Mouse (Mus musculus) frontal cortex, adult (tissue): ENCODE measurements around the gene Tuba4a.
"Not testable (repeated sequence)": the region's sequence is repeated elsewhere in the genome, so short reads cannot be mapped to it uniquely, and the experiment has no call there.

Source experiments
- ATAC-seq: cut with Nextera tagmentation; 2 replicates; pipeline ENCODE4 v1.9.2; 2017; ENCODE audit warnings: mild to moderate bottlenecking, moderate library complexity, mixed read lengths; ENCODE audit not compliant: low TSS enrichment

Gene Tuba4a

DNA sequence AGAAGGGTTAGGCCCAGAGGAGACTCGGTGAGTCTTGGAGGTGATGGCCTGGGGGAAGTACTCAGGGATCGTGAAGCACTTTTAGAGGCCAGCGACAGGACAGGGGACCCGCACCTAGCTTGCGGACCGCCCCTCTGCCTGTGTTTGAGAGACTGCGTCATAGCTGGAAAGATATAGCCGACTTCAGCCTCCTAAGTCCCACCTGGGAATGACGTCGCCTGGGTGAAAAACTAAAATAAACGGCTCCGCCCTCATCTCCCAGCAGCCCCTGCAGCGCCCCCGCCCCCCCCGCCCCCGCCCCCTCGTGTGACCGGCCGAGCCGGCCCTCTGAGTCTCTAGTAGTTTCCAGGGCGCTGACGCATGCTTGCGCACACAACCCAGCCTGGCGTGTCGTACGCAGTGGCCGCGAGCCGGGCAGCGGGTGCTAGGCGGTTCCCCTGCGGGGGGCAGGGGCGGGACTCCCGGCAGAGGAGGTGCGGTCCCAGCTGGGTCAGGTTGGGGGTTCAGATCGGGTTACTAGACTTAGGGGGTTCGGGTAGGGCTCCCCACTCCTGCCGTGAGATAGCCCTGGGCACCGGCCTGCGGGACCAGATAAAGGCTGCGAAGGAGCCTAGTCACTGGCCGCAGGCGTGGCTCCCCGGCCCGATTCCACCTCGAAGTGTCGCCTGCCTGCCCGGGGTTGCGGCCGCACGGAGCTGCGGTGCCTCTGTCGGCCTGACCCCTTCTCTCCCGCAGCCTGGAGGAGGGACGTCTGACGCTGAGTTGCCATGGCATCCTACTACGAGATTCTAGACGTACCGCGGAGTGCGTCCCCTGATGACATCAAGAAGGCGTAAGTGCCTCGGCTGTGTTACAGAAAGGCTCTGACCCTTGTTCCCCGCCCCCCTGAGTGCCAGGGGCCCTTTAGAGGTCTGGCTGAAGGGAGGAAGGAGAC lies 16.7 kb upstream of the Tuba4a start, which contains the start of gene Dnajb2:
TSS of gene Dnajb2 (plus strand) at position 290 of the 934 bp plus-strand sequence.
- peak; percentile 51 for ATAC-seq

DNA sequence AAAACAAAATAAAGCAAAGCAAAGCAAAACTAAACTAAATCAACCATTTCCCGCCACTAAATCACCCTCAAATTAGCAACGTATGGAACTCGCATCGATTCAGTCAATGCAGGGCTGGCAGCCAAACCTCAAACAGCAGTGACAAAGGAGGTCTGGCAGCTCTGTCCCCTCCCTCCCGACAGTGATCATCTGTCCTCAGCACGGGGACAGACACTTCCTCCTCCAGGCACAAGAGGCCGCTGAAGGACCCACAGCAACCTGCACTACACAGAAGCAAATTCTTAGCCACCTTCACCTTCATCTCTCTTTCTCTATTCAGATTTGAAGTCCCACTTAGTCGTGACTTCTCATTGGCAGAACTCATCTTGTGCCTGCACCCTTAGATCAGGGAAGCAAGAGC lies 14.9 kb upstream of the Tuba4a start:
- peak; percentile 45 for ATAC-seq

DNA sequence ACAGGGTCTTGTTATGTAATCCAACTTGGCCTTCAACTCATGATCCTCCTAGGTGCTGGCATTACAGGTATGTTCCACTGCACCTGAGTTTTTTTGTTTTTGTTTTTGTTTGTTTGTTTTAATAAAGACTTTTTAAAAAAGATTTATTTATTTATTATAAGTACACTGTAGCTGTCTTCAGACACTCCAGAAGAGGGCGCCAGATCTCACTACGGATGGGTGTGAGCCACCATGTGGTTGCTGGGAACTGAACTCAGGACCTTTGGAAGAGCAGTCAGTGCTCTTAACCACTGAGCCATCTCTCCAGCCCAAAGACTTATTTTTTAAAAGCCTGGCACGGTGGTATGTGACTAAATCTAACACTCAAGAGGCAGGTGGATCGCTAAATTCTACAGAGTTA lies 12.8 kb upstream of the Tuba4a start:
- not testable (repeated sequence) for ATAC-seq

DNA sequence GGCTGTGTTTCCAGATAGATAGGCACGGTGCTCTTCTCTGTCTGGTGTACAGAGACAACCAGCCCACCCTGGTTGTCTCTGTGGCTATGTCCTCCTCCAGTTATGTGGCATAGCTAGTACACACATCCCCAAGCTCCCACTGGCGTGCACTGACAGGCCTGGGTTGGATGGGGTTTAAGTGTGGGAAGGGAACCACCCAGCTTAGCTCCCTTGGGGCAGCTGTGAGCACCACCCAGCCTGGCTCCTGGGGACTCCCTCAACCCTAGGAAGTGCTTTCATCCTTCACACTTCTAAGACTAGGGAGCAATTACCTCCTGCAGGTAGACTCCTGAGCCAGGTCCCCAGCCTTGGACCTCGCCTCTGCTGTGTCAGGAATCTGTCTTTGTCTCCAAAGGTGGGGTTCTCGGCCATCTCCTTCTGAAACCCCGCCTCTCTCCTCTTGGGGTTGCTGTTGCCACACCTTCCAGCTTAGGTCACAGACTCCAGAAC lies 12.0 kb upstream of the Tuba4a start, which contains the start of gene A630095N17Rik:
TSS of gene A630095N17Rik (minus strand) at position 439 of the 489 bp plus-strand sequence.
- ATAC-seq = no peak

DNA sequence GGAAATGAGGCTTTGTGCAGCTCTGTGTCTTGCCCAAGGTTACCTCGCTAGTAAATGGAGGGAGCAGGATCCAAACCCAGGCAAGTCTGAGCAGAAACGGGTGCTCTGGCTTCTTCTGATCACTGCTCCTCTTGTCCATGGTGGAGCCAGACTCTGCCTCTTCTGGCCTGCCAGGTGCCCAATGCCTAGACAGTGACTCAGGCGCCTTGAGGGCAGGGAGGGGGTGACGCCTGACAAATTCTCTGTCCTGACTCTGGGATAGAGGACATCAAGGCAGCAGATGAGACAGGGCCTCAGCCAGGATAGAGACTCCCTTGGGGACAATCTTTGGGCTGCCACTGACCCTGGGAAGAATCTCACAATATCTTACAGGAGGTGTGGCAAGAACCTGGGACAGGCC lies 11.6 kb upstream of the Tuba4a start:
- ATAC-seq = no peak; the same call in 1 of the 2 replicates

DNA sequence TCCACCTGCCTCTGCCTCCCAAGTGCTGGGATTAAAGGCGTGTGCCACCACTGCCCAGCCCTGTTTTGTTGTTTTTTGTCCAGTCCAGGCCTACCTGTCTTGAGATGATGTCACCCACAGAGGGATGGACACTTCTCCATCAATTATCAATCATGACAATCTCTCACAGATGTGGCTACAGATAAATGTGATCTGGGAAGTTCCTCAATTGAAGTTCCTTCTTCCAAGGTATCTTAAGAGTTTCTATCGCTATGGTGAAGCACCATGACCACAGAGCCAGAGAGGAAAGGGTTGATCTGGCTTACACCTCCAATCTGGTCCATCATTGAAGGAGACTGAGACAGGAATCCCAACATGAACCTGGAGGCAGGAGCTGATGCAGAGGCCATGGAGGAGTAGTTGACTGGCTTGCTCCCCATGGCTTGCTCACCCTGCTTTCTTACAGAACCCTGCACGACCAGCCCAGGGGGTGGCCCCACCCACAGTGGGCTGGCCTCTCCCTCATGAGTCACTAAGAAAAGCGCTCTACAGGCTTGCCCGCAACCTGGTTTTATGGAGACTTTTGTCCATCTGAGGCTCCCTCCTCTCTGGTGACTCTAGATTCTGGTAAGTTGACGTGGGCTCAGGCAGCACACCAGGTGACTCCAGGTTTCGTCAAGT lies 10.8 kb upstream of the Tuba4a start:
- ATAC-seq = no peak

DNA sequence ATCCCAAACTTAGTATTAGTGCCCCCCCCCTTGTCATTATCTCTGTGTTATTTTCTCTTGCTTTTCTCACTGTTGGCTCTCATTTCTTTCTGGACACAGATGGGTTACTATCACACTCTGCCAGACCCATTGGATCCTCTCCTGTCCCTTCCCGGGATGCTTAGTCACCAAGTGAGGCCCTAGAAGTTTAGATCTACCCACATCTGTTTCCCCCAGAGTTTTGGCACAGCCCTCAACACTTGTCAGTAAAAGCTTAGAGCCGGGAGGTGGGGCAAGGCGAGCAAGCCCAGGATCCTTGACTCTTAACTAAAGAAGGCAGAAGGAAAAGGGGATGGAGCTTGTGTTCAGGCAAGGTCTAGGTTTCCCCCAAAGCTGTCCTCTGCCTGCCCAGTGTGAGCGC lies 9.5 kb upstream of the Tuba4a start:
- ATAC-seq = no peak

DNA sequence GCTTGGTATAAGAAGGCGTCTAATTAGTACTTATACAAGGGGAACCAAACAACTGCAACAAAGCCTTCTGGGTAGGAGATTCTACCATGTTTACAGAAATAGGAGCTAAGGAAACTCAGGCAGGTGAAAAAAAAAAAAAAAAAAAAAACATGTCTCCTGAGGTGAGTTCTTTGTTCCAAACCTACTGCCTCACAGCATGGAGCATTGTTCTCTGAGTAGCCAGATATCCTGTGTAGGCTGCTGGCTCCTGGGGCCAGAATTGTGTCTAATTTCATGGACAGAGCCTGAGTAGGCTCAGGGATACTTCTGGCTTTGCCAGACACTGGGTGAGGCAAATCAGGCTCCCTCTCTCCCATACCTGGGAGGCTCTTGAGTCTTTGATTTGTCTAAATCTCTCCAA lies 8.0 kb upstream of the Tuba4a start:
- no peak for ATAC-seq

DNA sequence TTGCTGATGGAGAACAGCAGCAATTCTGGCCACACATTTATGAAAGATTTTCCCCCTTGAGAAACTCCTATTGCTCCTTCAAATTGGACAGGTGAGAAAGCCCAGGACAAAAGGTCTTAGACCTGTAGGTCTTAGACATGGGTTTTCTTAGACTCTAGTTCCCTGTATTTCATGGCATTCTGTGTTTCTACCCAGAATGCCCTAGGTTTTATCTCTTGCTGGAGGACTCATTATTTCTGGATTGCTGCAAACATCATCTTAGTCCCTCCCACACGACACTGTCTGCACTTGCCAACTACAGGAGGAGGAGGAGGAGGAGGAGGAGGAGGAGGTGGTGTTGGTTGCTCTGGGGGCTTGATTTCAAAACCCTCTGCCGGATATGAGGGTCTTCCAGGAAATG lies 6.5 kb upstream of the Tuba4a start:
- ATAC-seq = no peak

DNA sequence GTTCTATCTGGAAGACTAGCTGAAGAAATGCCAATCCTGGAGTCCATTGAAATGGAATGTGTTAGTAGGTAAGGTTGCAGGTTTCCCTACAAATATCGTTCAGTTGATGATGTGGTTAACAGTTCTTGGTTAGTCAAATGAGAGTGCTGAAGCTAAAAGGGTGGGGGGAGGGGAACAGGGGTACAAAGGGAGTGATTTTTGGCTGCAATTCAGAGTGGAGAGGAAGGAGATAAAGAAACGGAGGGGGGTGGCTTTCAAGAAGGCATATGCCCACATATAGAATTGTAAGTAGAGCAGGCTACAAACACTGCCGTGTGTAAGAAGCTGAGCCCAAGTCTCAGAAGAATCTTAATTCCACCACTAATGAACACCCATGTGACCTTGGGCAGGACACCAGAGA lies 5.8 kb upstream of the Tuba4a start:
- ATAC-seq = no peak

DNA sequence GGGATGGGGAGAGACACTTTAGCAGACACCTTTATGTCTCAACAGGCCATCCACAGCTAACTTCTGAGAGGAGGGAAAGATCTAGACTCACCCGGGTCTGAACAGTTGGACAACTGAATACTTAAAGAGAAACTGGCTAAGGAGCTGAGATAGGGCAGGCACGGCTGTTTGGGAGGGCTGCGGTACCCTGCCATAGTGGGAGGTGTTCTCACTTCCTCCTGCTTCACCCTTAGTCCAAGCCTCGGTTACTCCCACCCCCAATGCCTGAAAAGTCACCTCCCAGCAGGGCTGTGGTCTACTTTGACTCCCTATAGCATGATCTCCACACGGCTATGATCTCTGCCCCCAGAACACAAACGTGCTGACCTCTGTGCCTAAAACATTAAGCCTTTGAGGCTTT lies 3.9 kb upstream of the Tuba4a start:
- no peak for ATAC-seq

DNA sequence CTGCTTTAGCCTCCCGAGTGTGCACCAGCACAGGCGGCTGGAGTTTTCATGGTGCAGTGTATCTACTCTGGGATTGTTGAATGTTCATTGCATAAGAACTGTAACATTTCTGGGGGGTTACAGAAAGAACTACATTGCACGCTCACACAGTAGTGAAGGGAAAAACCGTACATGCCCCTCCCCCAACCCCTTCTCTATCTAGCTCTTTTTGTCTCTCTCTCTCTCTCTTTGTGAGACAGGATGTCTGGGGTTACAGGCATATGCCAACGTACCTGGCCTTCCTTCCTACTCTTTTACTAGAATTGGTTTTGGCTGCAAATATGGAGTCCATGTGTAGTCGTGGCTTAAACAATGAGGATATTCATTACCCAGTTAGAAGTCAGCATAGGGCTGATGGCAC lies 3.3 kb upstream of the Tuba4a start:
- no peak for ATAC-seq

DNA sequence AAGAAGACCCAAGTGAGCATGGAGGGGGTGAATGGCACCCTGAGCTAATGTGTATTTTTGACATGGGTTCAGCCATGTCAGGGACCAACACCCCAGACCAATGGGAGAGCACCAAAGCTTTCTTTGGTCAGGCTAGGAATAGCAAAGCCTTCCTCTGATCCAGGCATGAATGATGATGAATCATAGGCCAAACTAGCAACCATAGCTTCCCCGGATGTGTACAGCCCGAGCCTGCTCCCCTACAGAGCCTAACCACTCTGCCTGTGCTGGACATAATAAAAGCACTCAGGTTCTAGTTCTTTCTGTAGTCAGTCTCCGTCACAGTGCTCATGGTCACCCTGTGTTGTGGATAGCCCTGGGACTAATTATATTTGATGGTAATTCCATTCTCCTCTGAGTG lies 1.9 kb upstream of the Tuba4a start:
- no peak for ATAC-seq

DNA sequence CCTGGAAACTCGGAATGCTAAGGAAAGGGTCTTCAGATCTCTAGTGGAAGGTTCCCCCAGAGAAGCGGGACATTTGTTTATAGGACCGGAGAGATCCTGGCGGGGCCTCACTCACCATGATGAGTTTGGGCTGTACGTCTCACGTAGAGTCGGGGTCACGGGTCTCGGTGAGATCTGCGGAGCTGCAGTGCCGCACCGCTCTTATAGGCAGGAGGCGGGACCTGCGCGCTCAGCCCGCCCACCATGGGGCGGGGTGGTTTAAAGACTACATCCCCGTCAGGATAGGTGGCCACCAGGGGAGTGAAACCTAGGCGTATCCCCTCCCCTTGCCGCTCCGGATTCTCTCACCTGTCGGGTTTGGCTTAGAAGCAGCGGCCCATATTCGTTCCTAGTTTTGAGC lies 587 bp downstream of the Tuba4a start:
- peak; percentile 77 for ATAC-seq

DNA sequence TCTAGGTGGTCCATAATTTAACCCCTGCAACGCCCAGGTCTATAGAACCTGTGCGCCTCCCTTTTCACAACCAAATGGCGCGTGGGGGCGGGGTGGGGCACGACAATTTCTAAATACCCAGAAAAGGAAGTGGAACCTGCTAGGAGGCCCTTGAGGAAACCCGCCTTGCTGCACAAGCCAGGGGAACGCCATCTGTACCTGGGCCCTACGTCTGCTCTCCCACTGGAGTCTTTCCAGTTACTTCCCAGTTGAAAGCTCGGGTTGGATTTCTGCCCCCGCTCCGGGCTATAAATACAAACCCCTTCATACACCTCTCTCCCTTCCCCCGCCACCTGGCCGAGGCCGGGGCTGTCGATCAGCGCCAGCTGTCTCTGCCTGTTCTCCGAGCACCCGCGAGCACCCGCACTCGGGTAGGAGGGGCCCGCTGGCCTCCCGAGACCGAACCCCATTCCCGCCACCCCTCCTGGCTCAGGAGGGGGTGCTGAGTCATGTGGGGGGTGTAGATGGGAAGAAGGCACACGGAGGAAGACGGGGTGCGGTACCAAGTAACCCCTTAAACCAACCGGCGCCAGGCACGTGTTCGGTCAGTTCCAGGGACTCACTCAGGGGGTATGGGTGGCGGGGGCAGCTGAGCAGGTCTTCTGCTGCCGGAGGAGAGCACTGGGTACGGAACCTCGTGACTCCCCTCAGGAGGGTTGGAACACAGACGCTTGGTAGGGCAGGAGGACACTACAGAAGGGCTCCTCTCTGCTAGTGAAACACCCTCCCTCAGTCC lies 1.3 kb downstream of the Tuba4a start:
- peak; percentile 50 for ATAC-seq

DNA sequence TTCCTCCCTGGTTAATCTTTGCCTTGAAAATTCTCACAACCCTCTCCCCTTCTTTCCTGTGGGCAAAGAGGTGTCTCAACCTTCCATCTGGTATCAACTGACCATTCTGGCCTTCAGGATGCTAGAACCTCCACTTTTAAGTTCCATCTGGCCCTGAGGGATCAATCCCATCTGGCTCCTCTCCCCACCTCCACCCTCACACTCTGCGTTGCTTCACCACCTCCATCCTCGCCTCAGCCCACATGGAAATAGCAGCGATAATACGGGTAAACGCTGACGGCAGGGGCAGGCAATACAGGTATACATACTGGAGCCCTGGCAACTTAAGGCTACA lies 1.8 kb downstream of the Tuba4a start:
- peak; percentile 8; the same call in 1 of the 2 replicates for ATAC-seq

DNA sequence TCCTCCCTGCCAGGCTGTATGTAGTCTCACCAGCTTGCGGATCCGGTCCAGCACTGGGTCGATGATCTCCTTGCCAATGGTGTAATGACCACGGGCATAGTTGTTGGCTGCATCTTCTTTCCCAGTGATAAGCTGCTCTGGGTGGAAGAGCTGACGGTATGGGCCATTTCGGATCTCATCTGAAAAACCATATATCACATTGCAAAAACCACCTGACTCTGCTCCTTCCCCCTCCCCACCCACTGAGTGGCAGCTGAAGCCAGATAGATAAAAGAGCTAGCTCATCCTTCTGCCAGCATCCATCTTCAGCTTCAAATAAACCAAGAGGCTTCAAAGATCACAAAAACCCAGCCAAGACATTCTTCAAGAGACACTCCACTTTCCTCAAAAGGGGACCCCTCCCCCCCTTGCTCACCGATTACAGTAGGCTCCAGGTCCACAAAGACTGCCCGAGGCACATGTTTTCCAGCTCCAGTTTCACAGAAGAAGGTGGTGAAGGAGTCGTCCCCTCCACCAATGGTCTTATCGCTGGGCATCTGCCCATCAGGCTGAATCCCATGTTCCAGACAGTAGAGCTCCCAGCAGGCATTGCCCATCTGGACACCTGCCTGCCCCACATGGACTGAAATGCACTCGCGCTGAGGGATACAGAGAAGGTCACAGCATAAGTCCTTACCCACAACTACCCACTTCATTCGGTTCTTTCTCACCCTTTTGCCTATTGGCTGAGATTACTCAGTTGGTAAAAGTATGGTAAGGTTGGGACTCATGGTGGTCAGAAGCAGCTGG lies 2.7 kb downstream of the Tuba4a start:
- no peak for ATAC-seq

DNA sequence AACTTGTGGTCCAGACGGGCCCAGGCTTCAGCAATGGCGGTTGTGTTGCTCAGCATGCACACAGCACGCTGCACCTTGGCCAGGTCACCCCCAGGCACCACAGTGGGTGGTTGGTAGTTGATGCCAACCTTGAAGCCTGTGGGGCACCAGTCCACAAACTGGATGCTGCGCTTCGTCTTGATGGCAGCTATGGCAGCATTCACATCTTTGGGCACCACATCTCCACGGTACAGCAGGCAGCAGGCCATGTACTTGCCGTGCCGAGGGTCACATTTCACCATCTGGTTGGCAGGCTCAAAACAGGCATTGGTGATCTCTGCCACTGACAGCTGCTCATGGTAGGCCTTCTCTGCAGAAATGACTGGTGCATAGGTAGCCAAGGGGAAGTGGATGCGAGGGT lies 3.9 kb downstream of the Tuba4a start:
- ATAC-seq = no peak

DNA sequence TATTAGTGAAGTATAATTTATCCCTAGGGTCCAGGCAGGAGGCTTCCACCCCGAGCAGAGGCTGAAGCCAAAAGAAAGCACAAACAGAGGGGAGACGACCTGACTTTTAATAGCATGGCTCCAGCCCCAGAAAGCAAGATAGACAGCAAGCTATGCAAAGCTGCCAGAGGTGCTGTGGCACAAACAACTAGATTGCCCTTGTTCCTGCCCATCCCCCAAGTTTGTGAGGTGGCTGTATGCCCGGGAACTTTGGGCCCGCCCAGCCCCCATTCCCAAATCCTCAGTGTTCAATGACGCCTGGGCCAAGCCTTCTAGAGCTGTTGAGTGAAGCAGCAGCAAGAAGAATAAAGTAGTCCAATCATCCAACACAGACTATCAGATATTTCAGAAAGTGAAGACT lies 4.8 kb downstream of the Tuba4a start:
- ATAC-seq = no peak

DNA sequence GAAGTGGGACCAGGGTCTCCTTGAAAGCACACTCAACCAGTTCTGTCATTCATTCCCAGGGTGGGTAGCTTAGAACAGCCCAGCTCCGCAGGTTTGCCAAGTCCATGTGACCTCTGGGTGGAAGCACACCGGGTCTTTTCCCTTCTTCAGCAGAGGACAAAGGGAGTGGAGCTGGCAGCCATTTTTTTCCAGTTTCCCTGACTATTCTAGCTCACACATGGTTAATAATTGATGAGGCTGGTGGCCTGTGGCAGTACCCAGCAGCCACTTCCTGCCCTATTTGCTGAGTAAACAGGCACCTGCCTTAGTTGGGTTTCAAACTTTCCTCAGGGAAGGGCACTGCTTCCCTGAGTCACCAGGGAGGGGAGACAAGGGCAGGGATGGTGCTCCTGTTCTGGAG lies 5.2 kb downstream of the Tuba4a start:
- ATAC-seq = no peak

DNA sequence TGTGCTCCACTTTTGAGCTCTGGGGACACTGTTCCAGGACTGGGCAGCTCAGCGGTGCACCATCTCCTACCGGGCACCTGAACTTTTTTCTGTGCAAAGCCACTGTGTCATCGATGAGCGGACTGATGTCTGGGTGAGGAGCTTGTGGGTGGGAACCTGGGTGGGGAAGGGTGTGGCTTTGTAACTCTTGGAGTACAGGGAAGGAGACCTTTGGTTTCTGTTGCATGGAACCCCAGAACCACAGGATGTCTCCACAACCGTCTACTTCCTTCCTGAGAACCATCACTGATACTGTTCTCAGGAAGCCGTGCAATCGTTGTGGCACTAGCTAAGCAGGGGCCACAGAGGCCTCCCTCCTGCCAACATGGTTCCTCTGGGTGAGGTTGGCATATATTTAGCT lies 6.6 kb downstream of the Tuba4a start:
- no peak for ATAC-seq
